Mouse (Mus musculus) limb, embryonic 11.5 days (tissue): Measurements from ENCODE around the gene Fnip1. TPM values are rescaled to one million over a fixed set of nuclear protein-coding genes. Genes with fewer than 3 reads are reported as not detected.

Source experiments
- ATAC-seq: fragments of 200-750 bp; cut with Nextera tagmentation; 2 replicates; pipeline ENCODE4 v1.8.0; 2017; ENCODE audit warnings: low read depth; ENCODE audit not compliant: insufficient number of reproducible peaks, low FRiP score, low TSS enrichment
- DNase-seq: peaks from one replicate; pipeline ENCODE4 v3.0.0-alpha.2; 2015; ENCODE audit warnings: low spot score
- H3K27ac ChIP-seq: fragments of 300-500 bp; sonication (generic); replicated peaks from 2 replicates; pipeline ENCODE4 v1.5.1; 2014; ENCODE audit warnings: low read depth, mild to moderate bottlenecking, low read length
- H3K27me3 ChIP-seq: fragments of 300-500 bp; sonication (generic); 2 replicates; pipeline ENCODE4 v1.6.1; 2014; ENCODE audit warnings: mild to moderate bottlenecking, low read length, mixed read lengths; ENCODE audit not compliant: control insufficient read depth, insufficient read depth
- H3K36me3 ChIP-seq: fragments of 300-500 bp; sonication (generic); 2 replicates; pipeline ENCODE4 v1.6.1; 2014; ENCODE audit warnings: mild to moderate bottlenecking, low read length, moderate library complexity, mixed read lengths; ENCODE audit not compliant: control insufficient read depth, insufficient read depth
- H3K4me1 ChIP-seq: fragments of 300-500 bp; sonication (generic); 2 replicates; pipeline ENCODE4 v1.6.1; 2014; ENCODE audit warnings: low read length, mixed read lengths; ENCODE audit not compliant: control insufficient read depth, insufficient read depth
- H3K4me2 ChIP-seq: fragments of 300-500 bp; sonication (generic); 2 replicates; pipeline ENCODE4 v1.6.1; 2014; ENCODE audit warnings: low read depth, mild to moderate bottlenecking, moderate library complexity; ENCODE audit not compliant: severe bottlenecking
- H3K4me3 ChIP-seq: fragments of 300-500 bp; sonication (generic); 2 replicates; pipeline ENCODE4 v1.5.1; 2014; ENCODE audit warnings: low read depth, low read length
- H3K9ac ChIP-seq: fragments of 300-500 bp; sonication (generic); 2 replicates; pipeline ENCODE4 v1.6.1; 2014; ENCODE audit warnings: mild to moderate bottlenecking, low read length
- H3K9me3 ChIP-seq: fragments of 300-500 bp; sonication (generic); 2 replicates; pipeline ENCODE4 v1.6.1; 2016; ENCODE audit warnings: low read length; ENCODE audit not compliant: control insufficient read depth
- WGBS: fragments of 180-500 bp; shearing (Covaris S2); extraction: QIAGEN DNeasy Blood & Tissue Kit; methylation state at CpG from one replicate; pipeline ENCODE4 v1.1.7; 2014; 5-methylcytosine and 5-hydroxymethylcytosine counted together
- polyA plus RNA-seq: library from polyadenylated mRNA; unstranded; fragments of >200 nt; fragmentation: Nextera tagmentation; extraction: Ambion mirVana; gene quantifications from 2 replicates; pipeline ENCODE4 v1.2.1, GENCODE M21; 2014

Fnip1 gene
- polyA plus RNA-seq, 1 experiment from 2014 or later, result 13.6 TPM

GRCm38 (mm10) chr11:54413017-54413416, 25.0 kb upstream of the Fnip1 start:
- Histone ChIP-seq H3K36me3 (no peaks in the 10 kb centered on the region), H3K9ac (no peak overlapping the region), H3K27me3 (no peaks in the 10 kb centered on the region), H3K9me3 (no peaks in the 10 kb centered on the region), H3K4me2 (no peak overlapping the region), H3K4me1 (no peaks in the 10 kb centered on the region), H3K27ac (no peak overlapping the region), H3K4me3 (no peak overlapping the region)
- DNase-seq (no peak), ATAC-seq (no peak)
- WGBS, result 62% methylated on average over 6 of the region's 6 CpGs

GRCm38 (mm10) chr11:54423007-54423406, 15.0 kb upstream of the Fnip1 start:
- H3K27me3 ChIP-seq, result no peaks in the 10 kb centered on the region
- H3K4me1 ChIP-seq, result peaks cover 4% of the 10 kb centered on the region; the same call in 1 of the 2 replicates
- H3K9me3 ChIP-seq, result no peaks in the 10 kb centered on the region
- no peak overlapping the region for H3K9ac ChIP-seq
- ATAC-seq (no peak), DNase-seq (no peak)
- WGBS, result 81% methylated on average over 4 of the region's 4 CpGs
- no peak overlapping the region for H3K4me3 ChIP-seq
- H3K36me3 ChIP-seq, result no peaks in the 10 kb centered on the region
- no peak overlapping the region for H3K4me2 ChIP-seq
- no peak overlapping the region for H3K27ac ChIP-seq

- no peak overlapping the region for H3K9ac ChIP-seq
- no peak overlapping the region for H3K4me2 ChIP-seq
- no peaks in the 10 kb centered on the region for H3K36me3 ChIP-seq
- H3K27ac ChIP-seq, result no peak overlapping the region
- H3K9me3 ChIP-seq, result no peaks in the 10 kb centered on the region
- peaks cover 9% of the 10 kb centered on the region; the same call in 1 of the 2 replicates for H3K4me1 ChIP-seq
- no peak overlapping the region for H3K4me3 ChIP-seq
- DNase-seq (no peak), ATAC-seq (no peak)
- WGBS, result 78% methylated on average over 5 of the region's 5 CpGs
- no peaks in the 10 kb centered on the region for H3K27me3 ChIP-seq
Observed at GRCm38 (mm10) chr11:54426267-54426666, 11.7 kb upstream of the Fnip1 start.

GRCm38 (mm10) chr11:54427138-54427537, 10.9 kb upstream of the Fnip1 start:
- Histone ChIP-seq H3K4me3 (no peak overlapping the region), H3K4me2 (no peak overlapping the region), H3K4me1 (peaks cover 9% of the 10 kb centered on the region; the same call in 1 of the 2 replicates), H3K9me3 (no peaks in the 10 kb centered on the region), H3K36me3 (no peaks in the 10 kb centered on the region), H3K9ac (no peak overlapping the region), H3K27ac (no peak overlapping the region; the same call in 1 of the 2 replicates), H3K27me3 (no peaks in the 10 kb centered on the region)
- 59% methylated on average over 2 of the region's 2 CpGs for WGBS
- ATAC-seq, result no peak
- no peak for DNase-seq

GRCm38 (mm10) chr11:54427695-54428352, 10.2 kb upstream of the Fnip1 start:
- Histone ChIP-seq H3K9ac (no peak overlapping the region), H3K27ac (no peak overlapping the region), H3K4me2 (no peak overlapping the region), H3K4me3 (no peak overlapping the region), H3K4me1 (peaks cover 9% of the 10 kb centered on the region; the same call in 1 of the 2 replicates), H3K9me3 (no peaks in the 10 kb centered on the region), H3K36me3 (no peaks in the 10 kb centered on the region), H3K27me3 (no peaks in the 10 kb centered on the region)
- DNase-seq, result no peak
- 74% methylated on average over 12 of the region's 12 CpGs for WGBS
- no peak for ATAC-seq

GRCm38 (mm10) chr11:54429224-54429623, 8.8 kb upstream of the Fnip1 start:
- WGBS, result 32% methylated on average over 2 of the region's 2 CpGs
- Histone ChIP-seq H3K4me3 (no peak overlapping the region), H3K4me2 (no peak overlapping the region), H3K9ac (no peak overlapping the region), H3K27me3 (no peaks in the 10 kb centered on the region), H3K9me3 (no peaks in the 10 kb centered on the region), H3K36me3 (no peaks in the 10 kb centered on the region), H3K27ac (no peak overlapping the region), H3K4me1 (peaks cover 9% of the 10 kb centered on the region; the same call in 1 of the 2 replicates)
- DNase-seq, result peak; percentile 30
- peak; percentile 51; the same call in 1 of the 2 replicates for ATAC-seq

- Histone ChIP-seq H3K9me3 (no peaks in the 10 kb centered on the region), H3K4me3 (no peak overlapping the region), H3K4me1 (peaks cover 6% of the 10 kb centered on the region; the same call in 1 of the 2 replicates), H3K27me3 (no peaks in the 10 kb centered on the region), H3K4me2 (no peak overlapping the region), H3K27ac (no peak overlapping the region), H3K9ac (no peak overlapping the region), H3K36me3 (no peaks in the 10 kb centered on the region)
- DNase-seq (no peak), ATAC-seq (no peak)
- WGBS, result 79% methylated on average over 1 of the region's 1 CpGs
Observed at GRCm38 (mm10) chr11:54435797-54436196, 2.2 kb upstream of the Fnip1 start.

- no peaks in the 10 kb centered on the region for H3K36me3 ChIP-seq
- ATAC-seq (no peak), DNase-seq (no peak)
- H3K4me1 ChIP-seq, result peaks cover 6% of the 10 kb centered on the region; the same call in 1 of the 2 replicates
- H3K27me3 ChIP-seq, result no peaks in the 10 kb centered on the region
- no peak overlapping the region for H3K27ac ChIP-seq
- H3K9me3 ChIP-seq, result no peaks in the 10 kb centered on the region
- 66% methylated on average over 8 of the region's 8 CpGs for WGBS
- H3K4me3 ChIP-seq, result peak overlapping the region; percentile 89
- H3K4me2 ChIP-seq, result peak overlapping the region; percentile 41
- H3K9ac ChIP-seq, result peak overlapping the region; percentile 40; the same call in 1 of the 2 replicates
Observed at GRCm38 (mm10) chr11:54437310-54437822, 633 bp upstream of the Fnip1 start.
